Mouse (Mus musculus) olfactory bulb, adult 2 months (tissue): ENCODE results near the gene Tmcc2.

Source experiments
- CTCF ChIP-seq: fragments of 200-500 bp; IDR thresholded peaks from 2 replicates; pipeline ENCODE4 v1.5.1; 2012; ENCODE audit warnings: low read depth, mild to moderate bottlenecking, low read length, moderate library complexity; ENCODE audit not compliant: insufficient read depth
- POLR2A ChIP-seq: fragments of 200-500 bp; IDR thresholded peaks from 2 replicates; pipeline ENCODE4 v1.6.1; 2012; ENCODE audit warnings: mild to moderate bottlenecking, low read depth, low read length, moderate library complexity; ENCODE audit not compliant: insufficient read depth

GRCm38 (mm10) chr1:132400538-132400937 is 9.5 kb upstream of the Tmcc2 start:
- TF ChIP-seq CTCF (no peak), POLR2A (no peak)
